Comparison of ENCODE assay signal across 25 mouse cellular contexts in the genomic region with DNA sequence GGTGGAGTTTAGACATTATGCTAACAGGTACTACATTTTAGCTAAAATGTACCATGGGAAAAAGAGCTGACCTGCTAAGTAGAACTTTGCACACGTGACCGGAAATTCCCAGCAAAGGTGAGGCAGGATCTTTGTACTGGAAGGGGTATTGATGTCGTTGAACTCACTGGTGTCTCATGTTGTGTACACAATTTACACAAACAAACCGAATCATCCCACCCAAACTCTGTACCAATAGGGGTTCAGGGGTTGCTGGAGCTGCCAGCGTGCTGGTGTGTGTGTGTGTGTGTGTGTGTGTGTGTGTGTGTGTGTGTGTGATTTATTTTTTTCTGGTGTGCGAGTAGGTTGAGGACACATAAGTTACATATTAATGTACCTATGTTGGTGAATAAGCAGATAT. TPM values are rescaled to one million over a fixed set of nuclear protein-coding genes. Genes with fewer than 3 reads are reported as not detected.
"Had no signal": no experiment of that assay in that cellular context is flagged by ENCODE, and none has a peak within 500 bp of the region (broad histone marks: within the 10 kb centered on the region; RNA-seq: fewer than 3 reads in every experiment).

No protein-coding gene starts in this region.

- H3K9me3 ChIP-seq: limb, embryonic 12.5 days; limb, embryonic 15.5 days; lung, embryonic 15.5 days; megakaryocyte, embryonic 14.5 days; midbrain, embryonic 10.5 days; midbrain, embryonic 13.5 days; neural tube, embryonic 13.5 days; stomach, embryonic 15.5 days had no signal

- H3K9ac ChIP-seq: limb, embryonic 12.5 days; limb, embryonic 15.5 days; liver, embryonic 14.5 days; lung, embryonic 15.5 days; midbrain, embryonic 13.5 days; neural tube, embryonic 13.5 days; stomach, embryonic 15.5 days had no signal

- H3K4me2 ChIP-seq: limb, embryonic 12.5 days; limb, embryonic 15.5 days; lung, embryonic 15.5 days; midbrain, embryonic 13.5 days; neural tube, embryonic 13.5 days; stomach, embryonic 15.5 days had no signal

- H3K36me3 ChIP-seq: limb, embryonic 12.5 days; limb, embryonic 15.5 days; lung, embryonic 15.5 days; midbrain, embryonic 10.5 days; midbrain, embryonic 13.5 days; neural tube, embryonic 13.5 days; stomach, embryonic 15.5 days had no signal

- H3K27ac ChIP-seq: limb, embryonic 12.5 days; limb, embryonic 15.5 days; liver, embryonic 14.5 days; lung, embryonic 15.5 days; midbrain, embryonic 10.5 days; midbrain, embryonic 13.5 days; neural tube, embryonic 13.5 days; stomach, embryonic 15.5 days had no signal

- ATAC-seq: midbrain, embryonic 13.5 days; midbrain, embryonic 16.5 days had no signal

- H3K4me1 ChIP-seq: midbrain, embryonic 10.5 days; midbrain, embryonic 13.5 days; neural tube, embryonic 13.5 days had no signal

- H3K4me3 ChIP-seq: limb, embryonic 12.5 days; limb, embryonic 15.5 days; lung, embryonic 15.5 days; megakaryocyte, embryonic 14.5 days; midbrain, embryonic 10.5 days; midbrain, embryonic 13.5 days; myocyte; neural tube, embryonic 13.5 days; stomach, embryonic 15.5 days had no signal

- H3K27me3 ChIP-seq: limb, embryonic 12.5 days; limb, embryonic 15.5 days; lung, embryonic 15.5 days; megakaryocyte, embryonic 14.5 days; midbrain, embryonic 13.5 days; neural tube, embryonic 13.5 days; stomach, embryonic 15.5 days had no signal

- DNase-seq: kidney, postnatal 14 days; kidney, postnatal 4 days; left cerebral cortex, postnatal 4 days; lung, adult 18-20 months; lung, postnatal 36 days; retina, postnatal 1 day; right cerebral cortex, postnatal 25 days; spleen, adult 18-20 months; thymus, postnatal 25 days had no signal

RNA-seq across cellular contexts. Expression of a gene that starts 13.2 kb away (rescaled TPM):
- total RNA-seq: layer of hippocampus, adult 18-20 months; layer of hippocampus, postnatal 14 days; left cerebral cortex, postnatal 14 days; left cerebral cortex, postnatal 4 days; monocyte, adult 5-6 weeks; neutrophil, adult 5-6 weeks had no signal
- polyA plus RNA-seq: midbrain, embryonic 10.5 days; midbrain, embryonic 13.5 days; midbrain, embryonic 16.5 days had no signal
